Mouse (Mus musculus): ENCODE measurements around the gene Krt16. TPM values are rescaled to one million over a fixed set of nuclear protein-coding genes. Genes with fewer than 3 reads are reported as not detected.
"Not testable (repeated sequence)": the region's sequence is repeated elsewhere in the genome, so short reads cannot be mapped to it uniquely, and the experiment has no call there.

Gene Krt16
- total RNA-seq, 2 experiments from 2014 or later, result not detected

DNA sequence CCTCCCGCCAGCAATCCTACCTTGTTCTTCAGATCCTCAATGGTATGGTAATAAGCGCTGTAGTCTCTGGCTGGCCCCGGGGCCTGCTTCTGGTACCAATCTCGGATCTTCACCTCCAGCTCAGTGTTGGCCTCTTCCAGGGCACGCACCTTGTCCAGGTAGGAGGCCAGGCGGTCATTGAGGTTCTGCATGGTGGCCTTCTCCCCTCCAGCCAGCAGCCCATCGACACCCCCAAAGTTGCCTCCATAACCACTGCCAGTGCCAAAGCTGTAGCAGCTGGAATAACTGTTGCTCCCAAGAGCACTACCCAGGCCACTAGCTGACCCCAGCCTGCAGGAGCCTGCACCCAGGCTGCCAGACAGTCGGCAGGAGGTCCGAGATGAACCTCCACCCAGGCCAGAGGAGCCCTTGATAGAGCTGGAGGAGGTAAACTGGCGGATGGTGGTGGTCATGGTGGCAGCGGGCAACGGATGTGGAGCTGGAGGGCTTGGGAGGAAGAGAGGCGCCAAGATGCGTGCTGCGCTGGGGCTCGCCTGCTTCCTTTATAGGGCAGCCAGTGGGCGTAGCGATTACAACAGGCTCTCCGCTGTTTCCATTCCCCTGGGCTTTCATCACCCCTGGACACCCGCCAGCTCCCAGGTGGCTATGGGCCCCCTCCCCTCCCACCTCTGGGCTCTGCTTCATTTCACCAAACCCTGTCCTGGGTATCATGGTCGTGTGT lies 12.0 kb upstream of the Krt16 start, which contains the start of gene Krt17:
Krt17 (minus strand) TSS at position 516 of the 721 bp plus-strand sequence.
- intact Hi-C loops (cut with DNase I), result no loop called here
- no peak for DNase-seq (ENCODE audit: low spot score in 2 of 2)

DNA sequence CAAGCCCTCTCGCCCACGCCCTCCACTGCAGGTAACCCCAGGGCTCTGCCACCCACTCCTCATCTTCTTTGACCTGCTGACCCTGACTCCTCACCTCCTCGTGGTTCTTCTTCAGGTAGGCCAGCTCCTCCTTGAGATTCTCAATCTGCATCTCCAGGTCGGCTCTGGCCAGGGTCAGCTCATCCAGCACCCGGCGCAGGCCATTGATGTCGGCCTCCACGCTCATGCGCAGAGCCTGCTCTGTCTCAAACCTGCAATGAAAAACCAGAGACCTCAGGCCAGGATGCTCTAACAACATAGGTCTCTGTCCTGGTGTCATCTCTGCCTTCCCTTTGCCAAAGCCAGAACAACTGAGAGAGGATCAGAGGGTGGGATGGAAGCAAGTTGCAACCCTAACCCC lies 10.4 kb upstream of the Krt16 start:
- no peak for DNase-seq (ENCODE audit: low spot score in 2 of 2)
- intact Hi-C loops (cut with DNase I), result no loop called here

DNA sequence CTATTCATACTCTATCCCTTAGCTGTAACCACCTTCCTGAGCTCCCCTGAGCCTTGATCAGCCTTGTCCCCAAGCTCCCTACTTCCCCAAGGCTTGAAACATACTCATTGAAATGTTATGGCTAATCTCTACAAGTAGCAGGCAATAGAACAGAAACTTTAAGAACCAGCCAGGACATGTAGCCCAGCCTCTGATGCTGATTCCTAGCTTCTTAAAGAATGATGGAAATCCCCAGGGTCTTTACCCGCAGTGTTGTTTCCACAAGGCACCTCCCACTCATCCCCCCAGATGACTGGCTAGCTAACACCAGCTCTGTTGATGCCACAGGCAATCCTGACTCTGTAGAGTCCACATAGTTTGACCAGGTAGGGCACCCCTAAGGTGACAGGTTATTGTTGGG lies 9.3 kb upstream of the Krt16 start:
- no peak for DNase-seq (ENCODE audit: low spot score in 2 of 2)

DNA sequence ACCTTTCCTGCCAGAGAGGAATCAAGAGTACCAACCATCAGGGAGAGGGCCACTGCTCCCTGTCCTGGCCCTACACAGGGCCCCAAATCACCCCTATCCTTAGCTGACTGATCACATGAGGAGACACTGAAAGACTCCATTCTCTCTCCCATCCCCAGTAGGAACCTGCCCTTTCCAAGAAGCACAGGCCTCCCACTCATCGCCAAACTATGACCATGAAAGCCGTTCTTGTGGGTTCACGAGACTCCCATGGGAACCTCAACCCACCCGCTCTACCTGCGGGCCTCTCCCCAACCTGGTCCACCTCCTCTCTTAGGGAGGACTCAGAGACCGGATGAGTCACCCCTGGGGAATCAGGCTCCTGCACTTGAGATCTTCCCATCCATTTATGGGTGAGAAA lies 6.8 kb upstream of the Krt16 start:
- intact Hi-C loops (cut with DNase I), result no loop called here
- no peak for DNase-seq (ENCODE audit: low spot score in 2 of 2)

More for the DNA sequence above, 9.3 kb upstream of the Krt16 start:
- intact Hi-C loops (cut with DNase I), result no loop called here

DNA sequence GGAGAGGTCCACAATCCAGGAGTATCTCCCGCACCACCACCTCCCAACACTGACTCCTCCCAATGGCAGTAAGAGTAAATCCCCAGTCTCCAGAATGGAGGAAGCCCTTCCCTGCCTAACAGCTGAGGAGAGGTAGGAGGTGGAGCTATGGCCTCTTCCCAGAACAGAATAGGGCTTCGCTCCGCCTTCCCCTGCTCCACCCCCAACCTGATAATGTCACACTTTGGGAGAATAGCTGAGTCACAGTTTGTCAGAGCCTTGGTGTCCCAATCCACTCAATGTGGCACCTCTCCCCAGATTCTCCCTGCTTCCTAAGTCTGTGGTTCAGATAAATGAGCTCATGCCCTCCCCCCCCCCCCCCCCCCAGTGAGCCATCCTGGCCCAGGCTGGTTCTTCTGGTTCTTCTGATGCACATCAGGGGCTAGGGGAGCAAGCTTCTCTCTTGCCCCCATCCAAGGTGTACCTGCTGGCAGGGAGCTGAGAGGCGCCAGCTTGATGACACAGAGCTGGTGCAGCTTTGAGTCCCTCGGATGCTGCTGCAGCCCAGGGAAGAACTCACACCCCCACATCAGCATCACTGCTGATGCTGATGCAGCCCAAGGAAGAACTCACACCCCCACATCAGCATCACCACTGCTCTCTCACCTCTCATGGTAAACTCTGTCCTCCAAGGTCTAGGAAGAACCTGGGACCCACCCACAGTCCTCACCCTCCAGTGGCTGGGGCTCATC lies 5.8 kb upstream of the Krt16 start:
- intact Hi-C loops (cut with DNase I), result no loop called here
- DNase-seq (ENCODE audit: low spot score in 2 of 2), result peak in 1 of 2 experiments; percentile 9

DNA sequence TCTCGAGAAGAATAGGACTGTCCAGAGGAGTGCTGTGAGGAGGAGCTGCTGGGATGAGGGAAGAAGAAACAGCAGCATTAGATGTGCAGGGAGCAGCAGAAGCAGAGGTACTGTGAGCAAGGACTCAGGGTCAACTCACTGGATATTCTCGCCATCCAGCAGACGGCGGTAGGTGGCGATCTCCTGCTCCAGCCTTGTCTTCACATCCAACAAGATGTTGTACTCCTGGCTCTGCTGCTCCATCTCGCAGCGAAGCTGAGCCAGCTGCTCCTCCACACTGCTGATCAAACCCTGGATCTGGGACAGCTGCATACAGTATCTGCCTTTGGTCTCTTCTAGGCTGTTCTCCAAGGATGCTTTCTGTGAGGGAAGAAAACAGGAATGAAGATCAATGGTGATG lies 2.2 kb downstream of the Krt16 start:
- intact Hi-C loops (cut with DNase I); DNase-seq (ENCODE audit: low spot score in 2 of 2): not testable (repeated sequence)

DNA sequence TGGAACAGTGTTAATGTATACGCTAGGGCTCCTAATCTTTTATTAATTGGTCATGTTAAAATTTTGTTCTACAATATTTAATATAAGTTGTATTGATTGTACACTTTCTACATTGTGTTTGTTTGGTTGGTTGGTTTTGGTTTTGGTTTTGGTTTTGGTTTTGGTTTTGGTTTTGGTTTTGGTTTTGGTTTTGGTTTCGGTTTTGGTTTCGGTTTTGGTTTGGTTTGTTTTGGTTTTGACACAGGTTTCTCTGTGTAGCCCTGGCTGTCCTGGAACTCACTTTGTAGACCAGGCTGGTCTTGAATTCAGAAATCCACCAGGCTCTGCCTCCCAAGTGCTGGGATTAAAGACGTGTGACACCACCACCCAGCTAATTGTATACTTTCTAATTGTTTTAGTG lies 8.4 kb downstream of the Krt16 start:
- DNase-seq (ENCODE audit: low spot score in 2 of 2); intact Hi-C loops (cut with DNase I): not testable (repeated sequence)

DNA sequence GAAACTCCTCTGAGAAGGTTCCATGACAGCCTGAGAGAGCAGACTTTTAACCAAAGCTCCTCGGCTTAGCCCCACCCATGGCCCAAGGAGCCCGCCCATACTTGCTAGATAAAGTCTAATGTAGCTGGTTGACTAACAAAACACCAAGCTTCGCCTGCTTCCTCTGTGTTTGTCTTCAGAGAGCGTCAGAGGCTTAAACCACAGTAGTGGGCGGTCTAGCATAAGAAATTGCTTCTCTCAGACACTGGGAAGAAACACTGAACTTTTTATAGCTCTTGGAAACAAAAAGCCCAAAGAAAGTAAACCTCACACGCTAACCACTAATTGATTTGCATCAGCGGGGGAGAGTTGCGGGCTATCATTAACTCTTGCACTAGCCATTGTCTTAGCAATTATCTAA lies 27.0 kb downstream of the Krt16 start:
- intact Hi-C loops (cut with DNase I), result no loop called here
- DNase-seq (ENCODE audit: low spot score in 2 of 2), result peak; percentile 11 to 24

DNA sequence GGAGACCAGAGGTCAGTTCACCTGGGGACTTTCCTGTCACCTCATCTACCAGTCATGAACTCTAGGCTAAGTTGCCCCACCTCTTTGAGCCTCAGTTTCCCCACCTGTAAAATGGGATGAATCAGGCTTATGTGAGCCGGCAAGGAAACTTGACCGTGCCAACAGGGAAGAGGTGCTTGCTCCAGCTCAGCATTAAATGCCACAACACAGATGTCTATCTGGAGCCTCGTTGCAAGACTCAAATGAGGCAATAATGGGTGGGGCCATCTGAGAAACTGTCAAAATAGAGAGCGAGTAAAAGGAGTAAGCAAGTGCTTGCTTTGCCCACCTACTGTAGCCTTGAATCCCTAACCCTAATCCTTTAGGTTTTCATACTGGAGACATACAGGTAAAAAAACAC lies 29.4 kb downstream of the Krt16 start:
- no peak for DNase-seq (ENCODE audit: low spot score in 2 of 2)
- intact Hi-C loops (cut with DNase I), result no loop called here

DNA sequence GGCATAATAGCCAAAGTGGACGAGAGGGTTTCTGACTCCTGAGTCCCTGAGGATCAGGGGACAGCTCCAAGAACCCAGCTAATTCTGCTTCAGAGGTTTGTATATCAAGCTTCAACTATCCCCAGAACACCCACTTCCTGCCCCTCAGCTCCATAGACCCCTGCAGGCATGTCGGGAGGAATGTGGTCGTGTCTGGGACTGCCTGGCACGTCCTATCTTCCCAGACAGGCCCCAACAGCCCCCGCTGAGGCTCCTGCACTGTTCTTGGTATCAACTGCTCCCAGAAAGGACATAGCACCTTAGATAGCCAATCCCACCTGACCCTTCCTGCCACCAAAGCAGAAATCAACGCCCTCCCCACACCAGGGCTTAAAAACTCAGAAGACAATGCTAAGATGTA lies 40.2 kb downstream of the Krt16 start:
- intact Hi-C loops (cut with DNase I), result no loop called here
- no peak for DNase-seq (ENCODE audit: low spot score in 2 of 2)

DNA sequence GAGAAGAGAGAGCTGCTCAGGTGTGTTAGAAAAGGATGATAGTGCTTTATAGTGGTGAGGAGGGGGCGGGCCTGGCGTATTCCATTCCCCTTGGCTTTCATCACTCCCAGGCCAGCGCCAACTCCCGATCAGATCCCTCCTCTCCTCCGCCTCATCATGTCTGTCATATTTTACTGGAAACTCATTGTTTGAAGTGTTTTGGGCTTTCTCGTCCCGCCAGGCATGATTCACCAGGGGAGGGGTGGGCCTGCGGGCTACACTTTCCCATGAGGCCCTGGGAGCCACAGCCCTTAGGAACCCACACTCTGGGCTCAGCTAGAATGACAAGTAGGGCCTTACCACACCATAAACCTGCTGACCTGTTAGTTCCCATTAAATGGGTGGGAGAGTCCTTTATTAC lies 41.2 kb downstream of the Krt16 start, which contains the start of gene Krt14:
Krt14 (minus strand) TSS at position 51 of the 400 bp plus-strand sequence.
- DNase-seq (ENCODE audit: low spot score in 2 of 2), result no peak
- intact Hi-C loops (cut with DNase I), result no loop called here

DNA sequence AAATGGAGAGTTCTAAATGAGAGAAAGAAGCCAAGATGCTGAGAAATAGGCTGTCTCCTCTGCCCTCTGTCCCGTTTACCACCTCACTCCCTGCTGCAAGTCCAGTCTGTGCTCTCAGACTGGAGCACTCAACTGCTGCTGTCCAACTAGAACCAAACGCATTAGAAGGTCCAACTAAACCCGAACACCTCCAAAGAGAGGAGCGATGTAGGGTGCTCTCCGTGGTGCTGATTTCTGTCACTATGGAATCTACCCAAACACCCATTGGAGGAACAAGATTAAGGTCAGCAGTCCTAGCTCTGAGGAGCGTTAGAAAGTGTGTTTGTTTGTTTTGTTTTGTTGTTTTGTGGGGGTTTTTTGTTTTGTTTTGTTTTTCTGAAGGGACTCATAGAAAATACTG lies 45.3 kb downstream of the Krt16 start:
- intact Hi-C loops (cut with DNase I), result no loop called here
- DNase-seq (ENCODE audit: low spot score in 2 of 2), result no peak

DNA sequence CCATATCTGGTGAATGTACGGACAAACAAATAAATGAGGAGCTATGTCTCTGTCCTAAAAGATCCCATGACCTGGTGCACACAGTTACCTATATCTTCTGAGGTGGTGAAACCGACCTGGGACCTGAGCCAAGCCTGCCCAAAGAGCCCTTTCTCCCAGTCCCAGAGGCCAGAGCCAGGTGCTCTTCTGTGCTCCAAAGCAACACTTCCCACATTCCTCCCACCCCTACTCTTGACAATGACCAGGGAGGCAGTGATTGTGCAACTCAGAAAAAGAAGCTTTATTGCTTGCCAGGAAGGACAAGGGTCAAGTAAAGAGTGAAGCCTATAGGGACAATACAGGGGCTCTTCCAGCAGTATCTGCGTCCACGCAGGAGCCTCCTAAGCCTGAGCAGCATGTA lies 45.8 kb downstream of the Krt16 start:
- intact Hi-C loops (cut with DNase I), result no loop called here
- DNase-seq (ENCODE audit: low spot score in 2 of 2), result no peak

DNA sequence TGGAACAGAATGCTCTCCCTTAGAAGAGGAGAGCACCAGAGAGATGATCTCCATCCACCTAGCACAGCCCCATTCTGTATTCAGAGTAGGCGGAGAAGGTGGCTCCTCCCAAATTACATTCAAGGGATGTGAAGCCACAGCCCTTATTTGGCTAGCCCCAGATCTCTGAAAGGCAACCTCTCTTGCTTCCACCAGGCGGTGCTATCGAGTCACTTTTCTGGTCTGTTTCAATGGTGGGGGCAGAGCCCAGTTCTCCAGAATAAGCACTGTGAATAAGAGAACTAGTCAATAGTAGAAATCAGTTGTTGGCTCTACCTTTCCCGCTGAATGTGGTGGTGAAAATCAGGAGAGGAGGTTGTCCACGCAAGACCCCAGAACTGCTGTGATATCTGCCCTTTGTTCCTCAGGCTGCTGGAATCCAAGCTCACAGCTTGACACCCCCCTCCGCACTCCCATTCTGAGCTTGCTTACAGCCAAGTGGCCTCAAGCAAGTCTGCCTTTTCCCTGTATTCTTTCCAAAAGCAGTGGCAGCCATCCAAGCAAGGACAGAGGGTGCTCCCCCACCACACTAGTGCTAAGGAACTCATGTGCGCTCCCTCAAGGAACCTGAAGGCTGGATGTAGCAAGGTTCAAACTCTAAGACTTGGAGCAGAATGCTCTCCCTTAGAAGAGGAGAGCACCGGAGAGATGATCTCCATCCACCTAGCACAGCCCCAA lies 48.4 kb downstream of the Krt16 start:
- intact Hi-C loops (cut with DNase I), result no loop called here
- peak; percentile 38 to 44 for DNase-seq (ENCODE audit: low spot score in 2 of 2)

DNA sequence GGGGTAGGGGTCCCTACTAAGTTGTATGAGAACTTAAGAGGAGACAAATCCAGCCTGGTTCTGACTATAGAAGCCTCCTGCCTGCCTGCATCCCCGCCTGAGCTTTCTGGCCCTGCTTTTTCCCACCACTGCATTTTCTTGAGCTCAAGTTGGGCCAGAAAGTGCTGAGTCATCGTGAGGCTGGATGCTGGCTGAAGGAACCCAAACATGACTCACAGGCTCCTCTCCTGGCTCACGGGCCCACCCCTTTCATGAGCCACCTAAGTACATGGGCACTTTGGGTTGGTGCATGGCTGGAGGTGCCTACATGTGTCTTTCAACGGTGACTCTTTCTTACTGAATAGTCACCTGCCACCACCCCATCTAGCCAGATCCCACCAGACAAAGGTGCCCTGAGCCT lies 50.0 kb downstream of the Krt16 start:
- DNase-seq (ENCODE audit: low spot score in 2 of 2), result peak; percentile 43 to 46

More for the DNA sequence above, 50.0 kb downstream of the Krt16 start:
- intact Hi-C loops (cut with DNase I), result no loop called here

Other genes with a start within 250 kb of the Krt16 start
- not detected for gene Krt33a, start 232.7 kb downstream of the Krt16 start, total RNA-seq (2021)
- gene Krt33b, start 219.0 kb downstream of the Krt16 start, total RNA-seq (2021), result not detected
- not detected for gene Krt34, start 207.3 kb downstream of the Krt16 start, total RNA-seq (2021)
- not detected for gene Krt31, start 198.4 kb downstream of the Krt16 start, total RNA-seq (2021)
- gene Krt32, start 160.7 kb downstream of the Krt16 start, total RNA-seq (2021), result not detected
- not detected for gene Krt35, start 152.7 kb downstream of the Krt16 start, total RNA-seq (2021)
- not detected for gene Krt36, start 143.3 kb downstream of the Krt16 start, total RNA-seq (2021)
- not detected for gene Krt13, start 127.3 kb downstream of the Krt16 start, total RNA-seq (2021)
- gene Krt15, start 113.0 kb downstream of the Krt16 start, total RNA-seq (2021), result not detected
- gene Krt19, start 100.2 kb downstream of the Krt16 start, total RNA-seq (2021), result under 1 TPM in 1 of 2 experiments, not detected in 1; 0.63 TPM
- gene Krt9, start 55.7 kb downstream of the Krt16 start, total RNA-seq (2021), result 1 to 10 TPM; 2.6 to 2.7 TPM
- gene Krt14, start 41.4 kb downstream of the Krt16 start, total RNA-seq (2021), result not detected
- not detected for gene Krt17, start 12.1 kb upstream of the Krt16 start, total RNA-seq (2021)
- gene Krt42, start 21.0 kb upstream of the Krt16 start, total RNA-seq (2021), result not detected
- 100 to 1,000 TPM; 803 to 821 TPM for gene Eif1, start 71.0 kb upstream of the Krt16 start, total RNA-seq (2021)
- not detected for gene Gast, start 85.5 kb upstream of the Krt16 start, total RNA-seq (2021)
- gene Hap1, start 107.2 kb upstream of the Krt16 start, total RNA-seq (2021), result 100 to 1,000 TPM in 1 of 2 experiments, 10 to 100 TPM in 1; 94.6 to 151 TPM
- 10 to 100 TPM; 38.1 to 49.8 TPM for gene Jup, start 148.9 kb upstream of the Krt16 start, total RNA-seq (2021)
- 1 to 10 TPM; 5.7 to 5.8 TPM for gene P3h4, start 165.9 kb upstream of the Krt16 start, total RNA-seq (2021)
- 10 to 100 TPM; 10.0 to 12.2 TPM for gene Fkbp10, start 166.8 kb upstream of the Krt16 start, total RNA-seq (2021)
- 10 to 100 TPM; 62.9 to 63.1 TPM for gene Nt5c3b, start 192.9 kb upstream of the Krt16 start, total RNA-seq (2021)
- 1 to 10 TPM; 1.4 to 2.2 TPM for gene Klhl10, start 193.0 kb upstream of the Krt16 start, total RNA-seq (2021)
- 10 to 100 TPM; 81.8 to 82.1 TPM for gene Klhl11, start 223.8 kb upstream of the Krt16 start, total RNA-seq (2021)